Mouse (Mus musculus) ES-Bruce4 (cell line): Measurements from ENCODE around the gene Tbc1d23. TPM values are rescaled to one million over a fixed set of nuclear protein-coding genes. Genes with fewer than 3 reads are reported as not detected.

Source experiments
- H3K27ac ChIP-seq: 2 replicates; pipeline ENCODE4 v1.5.1; 2012; ENCODE audit warnings: low read length, inconsistent platforms; ENCODE audit not compliant: insufficient read depth
- H3K27me3 ChIP-seq: 2 replicates; pipeline ENCODE4 v1.6.1; 2012; ENCODE audit warnings: mild to moderate bottlenecking, low read length, inconsistent platforms; ENCODE audit not compliant: control insufficient read depth, poor library complexity, insufficient read depth, severe bottlenecking
- H3K36me3 ChIP-seq: 2 replicates; pipeline ENCODE4 v1.6.1; 2012; ENCODE audit warnings: inconsistent platforms, mild to moderate bottlenecking, low read length, moderate library complexity; ENCODE audit not compliant: control insufficient read depth, poor library complexity, insufficient read depth, severe bottlenecking
- H3K4me1 ChIP-seq: one replicate; pipeline ENCODE4 v1.8.1; 2011; ENCODE audit warnings: low read length; ENCODE audit not compliant: control insufficient read depth, insufficient read depth
- H3K4me3 ChIP-seq: 2 replicates; pipeline ENCODE4 v1.5.1; 2011; ENCODE audit warnings: low read depth, mild to moderate bottlenecking, low read length
- H3K9ac ChIP-seq: 2 replicates; pipeline ENCODE4 v1.6.1; 2012; ENCODE audit warnings: low read depth, mild to moderate bottlenecking, inconsistent platforms; ENCODE audit not compliant: poor library complexity, severe bottlenecking
- H3K9me3 ChIP-seq: replicated peaks from 2 replicates; pipeline ENCODE4 v1.6.1; 2012; ENCODE audit warnings: mild to moderate bottlenecking, low read length, inconsistent platforms; ENCODE audit not compliant: control insufficient read depth, poor library complexity, insufficient read depth, severe bottlenecking
- CTCF ChIP-seq: IDR thresholded peaks from one replicate; pipeline ENCODE4 v1.8.1; 2011; ENCODE audit warnings: low read depth, low read length
- EP300 ChIP-seq: IDR thresholded peaks from 2 replicates; pipeline ENCODE4 v1.6.1; 2011; ENCODE audit warnings: low read depth, low read length; ENCODE audit not compliant: insufficient read depth
- POLR2A ChIP-seq: IDR thresholded peaks from one replicate; pipeline ENCODE4 v1.8.1; 2011; ENCODE audit warnings: low read length; ENCODE audit not compliant: insufficient read depth
- polyA plus RNA-seq: library from polyadenylated mRNA; stranded (reverse); fragments of >200 nt; gene quantifications from 2 replicates; pipeline ENCODE4 v1.2.4, GENCODE M21; 2011; ENCODE audit warnings: low read depth; ENCODE audit not compliant: missing spikeins, insufficient read depth, insufficient read length

Tbc1d23 gene
- polyA plus RNA-seq, 1 experiment, result 35.5 TPM

GRCm38 (mm10) chr16:57267068-57267467 is 35.8 kb upstream of the Tbc1d23 start:
- H3K4me1 ChIP-seq, result no peaks in the 10 kb centered on the region
- no peak overlapping the region for H3K27ac ChIP-seq
- H3K36me3 ChIP-seq, result no peaks in the 10 kb centered on the region
- H3K9me3 ChIP-seq, result no peaks in the 10 kb centered on the region
- H3K27me3 ChIP-seq, result no peaks in the 10 kb centered on the region; the same call in 1 of the 2 replicates
- no peak overlapping the region for H3K4me3 ChIP-seq
- no peak overlapping the region for H3K9ac ChIP-seq
- TF ChIP-seq CTCF (no peak), EP300 (no peak), POLR2A (no peak)

GRCm38 (mm10) chr16:57260152-57260551 is 28.8 kb upstream of the Tbc1d23 start:
- Histone ChIP-seq H3K36me3 (no peaks in the 10 kb centered on the region), H3K4me1 (no peaks in the 10 kb centered on the region), H3K4me3 (no peak overlapping the region), H3K27ac (no peak overlapping the region), H3K9ac (no peak overlapping the region), H3K9me3 (no peaks in the 10 kb centered on the region), H3K27me3 (no peaks in the 10 kb centered on the region)
- TF ChIP-seq EP300 (no peak), POLR2A (no peak), CTCF (no peak)

DNA sequence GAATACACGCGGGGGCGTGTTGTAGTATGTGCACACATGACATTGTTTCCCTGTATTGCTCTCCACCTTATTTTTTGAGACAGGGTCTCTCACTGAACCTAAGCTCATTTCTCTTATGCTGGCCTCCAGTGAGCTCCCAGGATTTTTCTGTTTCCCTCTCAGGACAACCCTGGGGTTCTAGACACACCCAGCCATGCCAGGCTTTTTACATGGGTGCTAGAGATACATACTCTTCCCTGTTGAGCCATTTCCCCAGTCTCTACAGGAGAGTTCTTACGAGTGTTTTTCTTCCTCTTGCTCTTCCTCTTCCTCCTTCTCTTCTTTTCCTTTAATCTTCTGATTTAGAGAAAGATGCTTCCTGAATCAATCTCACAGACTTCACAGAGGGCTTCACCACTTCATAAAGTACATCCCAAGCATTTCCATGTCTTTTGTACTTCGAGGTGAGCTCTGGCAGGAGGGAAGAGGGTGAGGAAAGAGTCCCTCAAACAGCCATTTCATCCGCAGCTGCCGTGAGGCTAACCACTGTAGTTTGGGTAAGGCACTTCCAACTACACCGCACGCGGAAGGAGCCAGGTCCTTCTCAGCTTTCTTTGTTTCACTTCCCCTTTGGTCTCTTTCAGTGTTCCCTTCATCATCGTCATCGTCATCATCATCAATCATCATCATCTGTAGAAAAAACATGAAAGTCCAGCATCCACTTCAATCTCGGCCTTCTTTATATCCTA is 28.2 kb upstream of the Tbc1d23 start:
- Histone ChIP-seq H3K36me3 (no peaks in the 10 kb centered on the region), H3K4me1 (no peaks in the 10 kb centered on the region), H3K9me3 (no peaks in the 10 kb centered on the region), H3K27ac (no peak overlapping the region), H3K4me3 (no peak overlapping the region), H3K27me3 (no peaks in the 10 kb centered on the region), H3K9ac (no peak overlapping the region)
- TF ChIP-seq CTCF, result no peak
- no peak for TF ChIP-seq POLR2A
- no peak for TF ChIP-seq EP300

GRCm38 (mm10) chr16:57251589-57252421 is 20.5 kb upstream of the Tbc1d23 start:
- TF ChIP-seq EP300 (no peak), CTCF (no peak), POLR2A (no peak)
- peaks cover 1% of the 10 kb centered on the region for H3K4me1 ChIP-seq
- no peak overlapping the region for H3K9ac ChIP-seq
- H3K27ac ChIP-seq, result no peak overlapping the region
- no peak overlapping the region for H3K4me3 ChIP-seq
- no peaks in the 10 kb centered on the region for H3K27me3 ChIP-seq
- H3K36me3 ChIP-seq, result no peaks in the 10 kb centered on the region
- 0 out of 2 replicates have a peak, but pooled peaks cover 4% of the 10 kb centered on the region for H3K9me3 ChIP-seq

DNA sequence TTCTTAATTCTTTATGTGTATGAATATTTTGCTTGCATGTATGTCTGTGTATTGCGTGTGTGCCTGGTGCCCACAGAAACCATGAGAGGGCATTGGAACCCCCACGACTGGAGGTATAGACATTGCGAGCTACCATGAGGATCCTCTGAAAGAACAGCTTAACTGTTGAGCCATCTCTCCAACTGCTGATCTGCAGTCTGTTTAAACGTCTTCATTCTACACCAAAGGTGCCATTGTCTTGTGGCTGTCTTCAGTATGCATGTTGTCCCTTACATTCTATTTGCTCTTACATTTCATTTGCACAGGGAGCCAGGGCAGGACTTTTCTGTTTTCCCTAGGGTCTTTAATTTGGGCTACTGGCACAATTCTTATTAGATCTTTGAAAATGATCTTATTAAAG is 19.7 kb upstream of the Tbc1d23 start:
- no peak overlapping the region for H3K9ac ChIP-seq
- H3K36me3 ChIP-seq, result no peaks in the 10 kb centered on the region
- no peaks in the 10 kb centered on the region for H3K27me3 ChIP-seq
- TF ChIP-seq EP300 (no peak), POLR2A (no peak), CTCF (no peak)
- H3K4me3 ChIP-seq, result no peak overlapping the region
- H3K27ac ChIP-seq, result no peak overlapping the region
- 0 out of 2 replicates have a peak, but pooled peaks cover 4% of the 10 kb centered on the region for H3K9me3 ChIP-seq
- H3K4me1 ChIP-seq, result peaks cover 1% of the 10 kb centered on the region
